Mouse (Mus musculus): ENCODE results near the gene Mknk2. TPM values are rescaled to one million over a fixed set of nuclear protein-coding genes. Genes with fewer than 3 reads are reported as not detected.

The Mknk2 gene
- total RNA-seq (2012; rRNA removed) (68.6 and 87.1 TPM in 2 replicates), polyA plus RNA-seq (2012; ENCODE audit: insufficient read depth in 1 of 2, insufficient read length in 2 of 2, low read depth in 1 of 2, low replicate concordance in 2 of 2, missing spikeins in 1 of 2) (100 to 1,000 TPM in 1 of 2 experiments, 10 to 100 TPM in 1; 47.4 to 184 TPM)

- Histone ChIP-seq H3K4me1 (ENCODE audit: control insufficient read depth in 1 of 2, insufficient read depth in 2 of 2, low read length in 2 of 2) (peaks cover 9 to 31% of the 10 kb centered on the region in 2 experiments), H3K79me2 (ENCODE audit: control insufficient read depth, insufficient read depth, low read length, poor library complexity) (peaks cover 39% of the 10 kb centered on the region), H3K36me3 (ENCODE audit: control insufficient read depth in 1 of 2, insufficient read depth in 2 of 2, low read length in 2 of 2) (peaks cover 0 to 23% of the 10 kb centered on the region in 2 experiments; a peak in 2 of 4 replicates), H3K27ac (ENCODE audit: control insufficient read depth, low read depth, low read length) (peak within 1 kb of the TSS; percentile 96), H3K27me3 (ENCODE audit: control insufficient read depth in 1 of 2, insufficient read depth in 2 of 2, low read length in 2 of 2) (no peaks in the 10 kb centered on the region), H3K4me3 (ENCODE audit: control insufficient read depth in 1 of 2, insufficient read depth in 1 of 2, low read depth in 2 of 2, low read length in 2 of 2) (peak within 1 kb of the TSS; percentile 67 to 76), H3K9ac (ENCODE audit: control insufficient read depth, low read depth, low read length, poor library complexity, severe bottlenecking) (peak within 1 kb of the TSS; percentile 81), H3K9me3 (replicated peaks; ENCODE audit: insufficient read depth, low read length) (no peaks in the 10 kb centered on the region)
- peak; percentile 99 for DNase-seq (ENCODE audit: low read depth, low spot score)
- TF ChIP-seq KAT2A (conservative IDR thresholded peaks at IDR 0.05; ENCODE audit: low read depth, low read length) = no peak; the same call in 1 of the 2 replicates
- peak; percentile 58 to 90; a peak in 3 of 4 replicates for TF ChIP-seq POLR2A (IDR thresholded peaks at IDR 0.05; ENCODE audit: control insufficient read depth in 1 of 2, insufficient read depth in 1 of 2, low read depth in 1 of 2, low read length in 2 of 2, poor library complexity in 1 of 2)
- TF ChIP-seq POLR2AphosphoS5 (IDR thresholded peaks at IDR 0.05; ENCODE audit: borderline replicate concordance, low read depth, low read length) = peak; percentile 91
- peak; percentile 96 for TF ChIP-seq TAL1 (IDR thresholded peaks at IDR 0.05; ENCODE audit: low read length)
- TF ChIP-seq POLR2AphosphoS2 (IDR thresholded peaks at IDR 0.05; ENCODE audit: low read length) = peak; percentile 96
- TF ChIP-seq CHD2 (IDR thresholded peaks at IDR 0.05; ENCODE audit: low read length) = peak; percentile 80; the same call in 1 of the 2 replicates
- no peak for TF ChIP-seq E2F4 (IDR thresholded peaks at IDR 0.05; ENCODE audit: borderline replicate concordance, low read depth, low read length)
- peak; percentile 85 for TF ChIP-seq MAX (IDR thresholded peaks at IDR 0.05; ENCODE audit: low read length)
- peak; percentile 20; the same call in 1 of the 2 replicates for TF ChIP-seq ZC3H11A (IDR thresholded peaks at IDR 0.05; ENCODE audit: low read depth, low read length)
- peak; percentile 84 for TF ChIP-seq MYC (IDR thresholded peaks at IDR 0.05; ENCODE audit: low read depth, low read length)
- peak; percentile 96 for TF ChIP-seq TCF12 (IDR thresholded peaks at IDR 0.05; ENCODE audit: low read depth, low read length)
- peak; percentile 82 for TF ChIP-seq NELFE (IDR thresholded peaks at IDR 0.05; ENCODE audit: low read depth, low read length)
- no peak for TF ChIP-seq MYB (IDR thresholded peaks at IDR 0.05; ENCODE audit: low read depth, low read length)
- TF ChIP-seq HCFC1 (IDR thresholded peaks at IDR 0.05; ENCODE audit: low read depth, low read length) = peak; percentile 75
- no peak; the same call in none of the 2 replicates for TF ChIP-seq ELF1 (IDR thresholded peaks at IDR 0.05; ENCODE audit: low read depth, low read length)
- peak; percentile 75 to 91 for TF ChIP-seq EP300 (IDR thresholded peaks at IDR 0.05; ENCODE audit: low read depth in 1 of 2, low read length in 2 of 2)
- TF ChIP-seq CTCF (IDR thresholded peaks at IDR 0.05 in 2 of 3, conservative IDR thresholded peaks at IDR 0.05 in 1 of 3; ENCODE audit: control insufficient read depth in 1 of 3, insufficient read depth in 1 of 3, low read depth in 2 of 3, low read length in 3 of 3, poor library complexity in 1 of 3, severe bottlenecking in 1 of 3) = no peak
- no peak for TF ChIP-seq RAD21 (IDR thresholded peaks at IDR 0.05; ENCODE audit: low read depth, low read length)
- TF ChIP-seq RCOR1 (IDR thresholded peaks at IDR 0.05; ENCODE audit: low read depth, low read length) = peak; percentile 78
- no peak for TF ChIP-seq JUND (IDR thresholded peaks at IDR 0.05; ENCODE audit: low read depth, low read length)
- peak; percentile 40; the same call in 1 of the 2 replicates for TF ChIP-seq GABPA (IDR thresholded peaks at IDR 0.05; ENCODE audit: low read depth, low read length)
- no peak; the same call in 1 of the 2 replicates for TF ChIP-seq ZKSCAN1 (IDR thresholded peaks at IDR 0.05; ENCODE audit: low read depth, low read length)
- TF ChIP-seq ZMIZ1 (IDR thresholded peaks at IDR 0.05; ENCODE audit: low read depth, low read length) = peak; percentile 98
- peak; percentile 48 for TF ChIP-seq BHLHE40 (IDR thresholded peaks at IDR 0.05; ENCODE audit: borderline replicate concordance, low read depth, low read length)
- TF ChIP-seq MEF2A (IDR thresholded peaks at IDR 0.05; ENCODE audit: extremely low read depth, insufficient replicate concordance, low read depth, low read length, poor library complexity, severe bottlenecking) = 0 out of 2 replicates have a peak, but pooled peaks have one; percentile 18
- no peak for TF ChIP-seq USF2 (IDR thresholded peaks at IDR 0.05; ENCODE audit: borderline replicate concordance in 1 of 2, insufficient read depth in 1 of 2, low read depth in 1 of 2, low read length in 2 of 2)
- TF ChIP-seq UBTF (IDR thresholded peaks at IDR 0.05; ENCODE audit: borderline replicate concordance, insufficient read depth, low read depth, low read length) = peak; percentile 72; the same call in 1 of the 2 replicates
- TF ChIP-seq USF1 (IDR thresholded peaks at IDR 0.05; ENCODE audit: low read depth, low read length) = peak; percentile 66
- peak; percentile 98 for TF ChIP-seq ETS1 (IDR thresholded peaks at IDR 0.05; ENCODE audit: low read depth, low read length)
- peak; percentile 49; the same call in 1 of the 2 replicates for TF ChIP-seq NRF1 (IDR thresholded peaks at IDR 0.05; ENCODE audit: insufficient read depth, low read depth, low read length, poor library complexity, severe bottlenecking)
- peak; percentile 92; the same call in 1 of the 2 replicates for TF ChIP-seq MXI1 (IDR thresholded peaks at IDR 0.05; ENCODE audit: low read depth, low read length)
- peak; percentile 90 for TF ChIP-seq TBP (IDR thresholded peaks at IDR 0.05; ENCODE audit: low read depth, low read length)
- peak; percentile 99 for TF ChIP-seq SIN3A (IDR thresholded peaks at IDR 0.05; ENCODE audit: low read length)
- no peak for TF ChIP-seq ZNF384 (IDR thresholded peaks at IDR 0.05; ENCODE audit: low read depth, low read length)
- TF ChIP-seq CHD1 (IDR thresholded peaks at IDR 0.05; ENCODE audit: low read depth, low read length) = no peak; the same call in 1 of the 2 replicates
Observed at GRCm38 (mm10) chr10:80677942-80678436, at the start of gene Mknk2. TSS of gene Mknk2 (minus strand) at chr10:80678112.

Data from MEL (cell line).